Mouse (Mus musculus) embryo, embryonic 11.5 days (tissue): ENCODE data around the gene Gm9999.
"Not testable (repeated sequence)": the region's sequence is repeated elsewhere in the genome, so short reads cannot be mapped to it uniquely, and the experiment has no call there.

Source experiments
- DNase-seq: peaks from one replicate; pipeline ENCODE4 v3.0.0-alpha.2; 2012; ENCODE audit warnings: low read depth, low spot score

The Gm9999 gene

DNA sequence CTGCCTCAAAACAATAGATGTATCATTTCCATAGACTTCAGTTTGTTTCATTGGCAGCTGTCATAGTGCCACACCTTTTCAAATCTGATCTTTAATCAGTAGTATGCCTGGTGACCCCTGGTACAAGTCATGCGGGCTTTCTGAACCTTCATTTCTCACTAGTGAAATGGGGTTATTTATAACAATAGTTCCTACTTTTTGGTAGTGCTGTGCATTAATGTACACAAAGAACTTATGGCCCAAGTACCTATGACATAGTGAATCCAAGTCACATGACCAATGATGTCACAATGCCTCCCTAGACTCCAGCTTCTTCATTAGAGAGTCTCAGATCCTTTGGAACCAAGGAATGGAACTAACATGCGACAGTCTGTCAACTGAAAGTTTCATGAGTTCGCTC, at the start of gene Gm9999:
TSS of gene Gm9999 (plus strand) at position 301 of the 400 bp plus-strand sequence.
- DNase-seq, result no peak

GRCm38 (mm10) chr7:46934788-46935187, 48.6 kb upstream of the Gm9999 start:
- DNase-seq, result no peak

- DNase-seq, result no peak
Observed at GRCm38 (mm10) chr7:46935847-46936246, 47.5 kb upstream of the Gm9999 start.

GRCm38 (mm10) chr7:46957831-46958691, 25.3 kb upstream of the Gm9999 start, which contains the start of gene Uevld:
Gene Uevld, minus strand, starts transcription at chr7:46958527.
- DNase-seq, result peak; percentile 85

DNA sequence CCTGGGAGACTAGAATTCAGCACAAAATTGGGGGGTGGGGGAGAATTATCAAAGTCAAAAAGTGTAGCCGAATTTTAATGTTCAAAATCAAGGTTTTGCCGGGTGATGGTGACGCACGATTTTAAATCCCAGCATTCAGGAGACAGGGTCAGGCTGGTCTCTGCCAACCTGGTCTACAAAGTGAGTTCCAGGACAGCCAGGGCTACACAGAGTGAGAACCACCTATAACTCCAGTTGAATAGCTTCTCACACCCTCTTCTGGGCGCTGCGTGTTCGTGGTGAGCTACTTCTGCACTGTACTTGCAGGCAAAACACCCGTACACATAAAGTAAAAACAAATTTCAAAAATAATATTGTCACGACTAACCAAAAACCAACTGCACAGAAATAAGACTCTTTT, 24.5 kb upstream of the Gm9999 start:
- DNase-seq, result no peak

DNA sequence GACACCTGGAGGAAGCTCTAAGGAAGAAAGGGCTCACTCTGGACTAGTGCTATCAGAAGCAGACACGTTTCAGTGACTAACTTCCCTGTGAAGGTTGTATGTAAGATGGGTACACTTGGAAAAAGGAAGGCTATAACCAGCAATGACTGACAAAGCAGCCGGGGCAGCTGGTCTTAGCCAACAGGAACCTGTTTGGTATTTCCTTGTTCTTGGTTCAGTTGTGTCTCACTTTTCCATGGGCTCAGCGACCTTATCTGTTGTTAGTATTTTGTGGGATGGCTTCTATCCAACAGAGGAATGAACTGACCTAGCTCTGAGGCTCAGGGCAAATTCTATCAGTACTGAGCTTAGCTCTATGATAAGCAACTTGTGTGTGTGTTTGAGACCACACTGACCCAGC, 22.4 kb upstream of the Gm9999 start:
- DNase-seq, result no peak

- DNase-seq, result no peak
Observed at GRCm38 (mm10) chr7:46962132-46962531, 21.2 kb upstream of the Gm9999 start.

- peak; percentile 72 for DNase-seq
Observed at GRCm38 (mm10) chr7:46962806-46963618, 20.4 kb upstream of the Gm9999 start.

DNA sequence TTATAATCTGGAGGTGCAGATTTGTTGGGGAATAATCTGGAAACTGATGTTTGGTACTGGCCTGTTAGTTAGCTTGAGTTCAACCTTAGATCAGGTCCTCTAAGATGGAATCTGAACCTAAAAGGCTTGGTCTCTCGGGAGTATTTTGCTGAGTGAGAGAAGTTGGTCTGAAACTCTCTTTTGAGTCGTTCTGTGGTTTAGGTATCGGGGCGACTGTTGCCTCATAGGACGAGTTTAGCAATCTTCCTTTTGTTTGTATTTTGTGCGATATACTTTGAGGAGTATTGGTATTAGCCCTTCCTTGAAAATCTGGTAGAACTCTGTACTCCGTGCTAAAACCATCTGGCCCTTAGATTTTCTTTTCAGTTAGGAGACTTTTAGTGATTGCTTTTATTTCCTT, 19.3 kb upstream of the Gm9999 start:
- no peak for DNase-seq

- DNase-seq, result no peak
Observed at GRCm38 (mm10) chr7:46969898-46970297, 13.5 kb upstream of the Gm9999 start.

DNA sequence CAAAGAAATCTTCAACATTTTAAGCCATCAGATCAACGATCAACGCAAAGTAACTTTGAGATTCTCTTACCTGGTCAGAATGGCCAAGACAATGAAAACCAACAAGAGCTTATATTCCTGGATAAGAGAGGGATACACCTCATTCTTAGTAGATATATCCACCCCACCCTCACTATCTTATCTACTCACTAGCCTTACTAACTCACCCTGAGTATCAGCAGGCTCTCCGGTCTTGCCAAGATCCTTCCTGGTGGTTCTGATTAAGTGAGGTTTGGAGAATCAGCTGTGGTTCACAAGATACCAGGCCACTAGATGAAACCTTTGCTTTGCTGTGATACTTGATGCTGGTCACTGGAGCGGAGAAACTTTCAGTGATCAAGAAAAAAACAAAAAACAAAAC, 8.7 kb upstream of the Gm9999 start:
- DNase-seq, result no peak

GRCm38 (mm10) chr7:46975456-46975855, 7.9 kb upstream of the Gm9999 start:
- no peak for DNase-seq

- no peak for DNase-seq
Observed at GRCm38 (mm10) chr7:46985718-46986505, 2.5 kb downstream of the Gm9999 start.

DNA sequence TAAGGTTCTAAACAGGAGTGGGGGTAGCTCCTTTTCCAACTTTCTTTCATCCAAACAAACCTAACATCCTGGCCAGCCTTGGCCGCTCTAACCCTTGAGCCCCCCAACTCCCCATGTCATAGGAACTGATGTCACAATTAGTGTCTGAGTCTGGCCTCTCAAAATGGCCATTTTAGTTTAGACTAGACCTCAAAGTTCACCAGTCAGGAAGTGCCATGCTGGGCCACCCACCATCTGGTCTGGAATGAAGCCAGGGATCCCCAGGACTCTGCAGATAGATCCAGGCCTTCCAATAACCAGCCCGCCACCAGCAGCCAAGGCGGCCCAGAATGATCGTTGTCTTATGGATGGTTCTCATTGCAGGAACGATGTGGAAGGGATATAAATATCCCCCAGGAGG, 3.3 kb downstream of the Gm9999 start:
- no peak for DNase-seq

GRCm38 (mm10) chr7:46987073-46987472, 3.7 kb downstream of the Gm9999 start:
- DNase-seq, result no peak

DNA sequence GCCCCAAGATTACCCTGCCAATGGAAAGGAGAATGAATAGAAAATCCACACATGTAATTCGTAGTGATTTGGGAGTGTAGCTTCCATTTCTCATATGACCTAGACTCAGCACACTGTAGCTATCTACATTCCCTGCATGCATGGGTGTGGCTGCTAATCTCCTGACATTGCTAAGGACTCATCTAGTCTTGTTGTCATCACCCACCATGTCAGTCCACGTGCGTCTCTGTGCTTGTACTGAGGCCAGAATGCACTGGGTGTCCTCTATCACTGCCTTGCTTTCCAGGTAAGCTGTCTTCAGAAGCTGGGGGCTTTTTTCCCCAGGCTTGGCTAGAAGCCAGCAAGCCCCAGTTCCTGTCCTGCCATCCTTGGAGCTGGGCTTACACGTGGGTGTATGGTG, 6.0 kb downstream of the Gm9999 start:
- DNase-seq, result not testable (repeated sequence)

GRCm38 (mm10) chr7:46993079-46993478, 9.7 kb downstream of the Gm9999 start:
- DNase-seq, result no peak

DNA sequence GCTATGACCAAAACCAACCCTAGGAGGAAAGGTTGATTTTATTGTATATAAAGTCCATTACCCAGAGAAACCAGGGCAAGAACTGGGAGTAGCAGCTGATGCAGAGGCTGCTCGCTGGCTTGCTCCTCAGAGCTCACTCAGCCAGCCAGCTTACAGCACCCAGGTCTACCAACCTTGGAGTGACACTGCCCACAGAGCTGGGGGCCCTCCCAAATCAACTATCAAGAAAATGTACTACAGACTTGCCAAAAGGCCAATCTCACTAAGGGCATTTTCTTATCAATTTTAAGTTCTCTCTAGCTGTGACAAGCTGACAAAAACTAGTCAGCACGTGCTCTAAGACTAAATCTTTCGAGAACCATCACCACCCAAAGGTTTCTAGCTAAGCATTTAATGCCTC, 12.2 kb downstream of the Gm9999 start:
- no peak for DNase-seq

DNA sequence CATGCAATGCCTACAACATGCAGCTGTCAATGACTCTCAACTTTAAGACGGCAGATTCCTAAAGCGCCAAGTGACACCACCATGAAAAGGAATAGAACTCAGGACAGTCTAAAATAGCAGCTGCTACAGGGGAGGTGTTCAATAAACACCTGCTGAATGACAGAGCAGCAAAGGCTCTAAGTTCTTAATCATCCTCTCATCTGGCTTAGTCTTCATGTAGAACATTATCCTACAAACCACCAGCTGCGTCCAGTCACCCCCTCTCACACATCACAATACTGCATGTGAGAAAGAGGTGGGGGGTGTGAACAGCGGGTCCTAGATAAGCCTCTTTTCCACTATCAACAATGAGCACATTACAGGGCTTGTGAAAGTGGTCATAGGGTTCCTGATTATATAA, 13.6 kb downstream of the Gm9999 start:
- no peak for DNase-seq

GRCm38 (mm10) chr7:46997644-46998395, 14.4 kb downstream of the Gm9999 start:
- no peak for DNase-seq

DNA sequence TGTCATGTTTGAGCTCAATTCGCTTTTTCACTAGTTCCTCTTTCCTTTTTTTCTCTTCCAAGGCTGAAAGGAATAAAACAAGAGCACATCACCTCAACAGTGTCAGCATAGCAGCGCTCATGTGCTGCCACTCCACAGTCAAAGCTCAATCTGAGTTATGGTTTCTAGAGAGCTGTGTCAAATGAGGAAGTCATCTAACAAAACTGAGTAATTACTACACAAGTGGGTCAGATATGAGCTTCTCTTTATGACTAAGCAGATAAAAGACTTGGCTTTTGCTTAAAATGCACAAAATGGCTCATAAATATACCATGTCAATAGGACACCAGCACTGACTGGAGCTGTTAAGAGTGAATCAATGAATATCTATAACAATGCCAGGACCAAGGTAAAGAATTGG, 15.6 kb downstream of the Gm9999 start:
- DNase-seq, result no peak
